ENCODE assay signal across 20 mouse cellular contexts in the genomic region with DNA sequence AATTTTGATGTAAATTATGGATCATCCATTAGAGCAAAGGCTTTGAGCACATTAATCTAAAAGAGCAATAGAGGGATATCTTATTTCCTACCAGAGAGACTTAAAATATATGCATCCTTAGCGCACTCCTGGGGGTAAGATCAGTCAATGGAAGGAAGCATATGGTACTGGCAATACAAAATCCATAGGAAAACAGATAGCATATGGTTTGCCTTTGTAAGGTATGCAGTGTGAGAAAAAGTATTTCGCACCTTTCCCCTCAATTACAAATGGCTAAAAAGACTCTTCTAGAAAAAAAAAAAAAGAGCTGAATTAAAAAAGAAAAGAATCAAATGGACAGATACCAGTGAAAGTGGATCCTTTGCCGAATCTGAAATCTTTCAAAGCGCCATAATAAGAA.
DNase-seq lines count a peak whose midpoint lies in the region; ATAC-seq and TF ChIP-seq lines count a peak whose summit lies in the region.
"Had no signal": no experiment of that assay in that cellular context is flagged by ENCODE, and none has a peak within 500 bp of the region (broad histone marks: within the 10 kb centered on the region; RNA-seq: fewer than 3 reads in every experiment).

No protein-coding gene starts in this region.

- H3K27me3 ChIP-seq in forebrain, embryonic 14.5 days (replicated peaks; ENCODE audit: control insufficient read depth, insufficient read depth, low read length) = no peaks in the 10 kb centered on the region
- H3K27me3 ChIP-seq in forebrain, embryonic 13.5 days = no peaks in the 10 kb centered on the region
- H3K27me3 ChIP-seq: CH12.LX had no signal

- TF ChIP-seq CTCF in brain, embryonic 14.5 days (IDR thresholded peaks at IDR 0.05; ENCODE audit: borderline replicate concordance, extremely low read depth, insufficient read depth, insufficient read length) = no peak

- 65% methylated on average over 4 of the region's 4 CpGs for WGBS in forebrain, embryonic 14.5 days
- 79% methylated on average over 4 of the region's 4 CpGs for WGBS in forebrain, embryonic 13.5 days

- H3K9me3 ChIP-seq in forebrain, embryonic 14.5 days (replicated peaks; ENCODE audit: control insufficient read depth, low read length) = no peaks in the 10 kb centered on the region
- H3K9me3 ChIP-seq in forebrain, embryonic 13.5 days (replicated peaks) = no peaks in the 10 kb centered on the region

- H3K9ac ChIP-seq in forebrain, embryonic 14.5 days (ENCODE audit: low read length) = no peak overlapping the region
- no peak overlapping the region for H3K9ac ChIP-seq in forebrain, embryonic 13.5 days

- no peaks in the 10 kb centered on the region for H3K4me1 ChIP-seq in forebrain, embryonic 14.5 days (ENCODE audit: control insufficient read depth, insufficient read depth, low read length)
- no peaks in the 10 kb centered on the region for H3K4me1 ChIP-seq in forebrain, embryonic 13.5 days

- no peaks in the 10 kb centered on the region for H3K36me3 ChIP-seq in forebrain, embryonic 14.5 days (ENCODE audit: control insufficient read depth, insufficient read depth, low read length)
- H3K36me3 ChIP-seq in forebrain, embryonic 13.5 days (ENCODE audit: poor library complexity, severe bottlenecking) = no peaks in the 10 kb centered on the region
- H3K36me3 ChIP-seq: G1E had no signal

- H3K4me3 ChIP-seq in forebrain, embryonic 14.5 days (ENCODE audit: low read depth, low read length) = no peak overlapping the region
- H3K4me3 ChIP-seq in forebrain, embryonic 13.5 days = no peak overlapping the region

- TF ChIP-seq POLR2A in brain, embryonic 14.5 days (IDR thresholded peaks at IDR 0.05; ENCODE audit: borderline replicate concordance, extremely low read depth, insufficient read depth, insufficient read length, poor library complexity, severe bottlenecking) = no peak

- H3K27ac ChIP-seq in forebrain, embryonic 14.5 days (ENCODE audit: low read depth, low read length) = no peak overlapping the region
- no peak overlapping the region for H3K27ac ChIP-seq in forebrain, embryonic 13.5 days

- H3K4me2 ChIP-seq in forebrain, embryonic 14.5 days (ENCODE audit: low read length) = no peak overlapping the region
- no peak overlapping the region for H3K4me2 ChIP-seq in forebrain, embryonic 13.5 days

- DNase-seq in forebrain, embryonic 14.5 days (ENCODE audit: low spot score) = peak; percentile 59
- peak; percentile 65 for DNase-seq in brain, embryonic 14.5 days (ENCODE audit: low read depth)
- DNase-seq in layer of hippocampus, adult 11-12 months (ENCODE audit: low spot score) = no peak
- DNase-seq: adrenal gland, adult 2 months; adrenal gland, adult 8-10 months; adrenal gland, postnatal 10 days; adrenal gland, postnatal 14 days; adrenal gland, postnatal 25 days; adrenal gland, postnatal 36 days; B cell, adult 2 months; cerebellum, adult 11 months; cerebellum, adult 11-12 months; cerebellum, adult 18-20 months; cerebellum, adult 2 months had no signal

- ATAC-seq in forebrain, embryonic 14.5 days = peak; percentile 46; the same call in 1 of the 2 replicates
- ATAC-seq in forebrain, embryonic 13.5 days = no peak
- ATAC-seq: activated CD4-positive, CD25-positive, alpha-beta regulatory T cell, adult 4 months; CD4-positive, CD25-positive, alpha-beta regulatory T cell, adult 4 months; Patski had no signal
